Mouse (Mus musculus): ENCODE data around the gene Olfr235.
"Not testable (repeated sequence)": the region's sequence is repeated elsewhere in the genome, so short reads cannot be mapped to it uniquely, and the experiment has no call there.

- not testable (repeated sequence) for TF ChIP-seq CTCF (conservative IDR thresholded peaks at IDR 0.05; ENCODE audit: low read length); POU5F1 (IDR thresholded peaks at IDR 0.05; ENCODE audit: borderline replicate concordance, low read length)
These were observed 28.3 kb upstream of the Olfr235 start, which contains the start of gene Olfr1432 for GRCm38 (mm10) chr19:12232496-12232895.

Measured in E14TG2a.4 (cell line).